Mouse (Mus musculus): ENCODE results near the gene Pde4d.

GRCm38 (mm10) chr13:109440881-109441280, 991.1 kb downstream of the Pde4d start:
- TF ChIP-seq CTCF (IDR thresholded peaks at IDR 0.05; ENCODE audit: borderline replicate concordance, insufficient read depth, low read depth, low read length) (no peak), POLR2A (IDR thresholded peaks at IDR 0.05; ENCODE audit: borderline replicate concordance, insufficient read depth, low read length) (peak; percentile 48; the same call in 1 of the 2 replicates)
